Mouse (Mus musculus): ENCODE measurements around the gene Susd4.

Susd4 gene

DNA sequence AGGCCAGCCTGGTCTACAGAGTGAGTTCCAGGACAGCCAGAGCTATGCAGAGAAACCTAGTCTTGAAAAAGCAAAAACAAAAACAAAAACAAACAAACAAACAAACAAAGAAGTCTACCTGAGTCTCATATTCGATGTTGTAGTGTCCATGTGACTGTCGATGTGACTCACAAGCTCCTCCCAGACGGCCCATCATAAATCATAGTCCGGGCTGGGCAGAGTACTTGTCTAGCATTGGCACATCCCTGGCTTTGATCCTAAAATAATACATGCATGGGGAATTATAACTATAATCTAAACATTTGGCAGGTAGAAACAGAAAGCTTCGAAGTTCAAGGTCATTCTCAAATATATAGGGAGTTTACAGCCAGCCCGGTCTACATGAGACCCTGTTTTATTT lies 162.8 kb downstream of the Susd4 start:
- no peak for DNase-seq

DNA sequence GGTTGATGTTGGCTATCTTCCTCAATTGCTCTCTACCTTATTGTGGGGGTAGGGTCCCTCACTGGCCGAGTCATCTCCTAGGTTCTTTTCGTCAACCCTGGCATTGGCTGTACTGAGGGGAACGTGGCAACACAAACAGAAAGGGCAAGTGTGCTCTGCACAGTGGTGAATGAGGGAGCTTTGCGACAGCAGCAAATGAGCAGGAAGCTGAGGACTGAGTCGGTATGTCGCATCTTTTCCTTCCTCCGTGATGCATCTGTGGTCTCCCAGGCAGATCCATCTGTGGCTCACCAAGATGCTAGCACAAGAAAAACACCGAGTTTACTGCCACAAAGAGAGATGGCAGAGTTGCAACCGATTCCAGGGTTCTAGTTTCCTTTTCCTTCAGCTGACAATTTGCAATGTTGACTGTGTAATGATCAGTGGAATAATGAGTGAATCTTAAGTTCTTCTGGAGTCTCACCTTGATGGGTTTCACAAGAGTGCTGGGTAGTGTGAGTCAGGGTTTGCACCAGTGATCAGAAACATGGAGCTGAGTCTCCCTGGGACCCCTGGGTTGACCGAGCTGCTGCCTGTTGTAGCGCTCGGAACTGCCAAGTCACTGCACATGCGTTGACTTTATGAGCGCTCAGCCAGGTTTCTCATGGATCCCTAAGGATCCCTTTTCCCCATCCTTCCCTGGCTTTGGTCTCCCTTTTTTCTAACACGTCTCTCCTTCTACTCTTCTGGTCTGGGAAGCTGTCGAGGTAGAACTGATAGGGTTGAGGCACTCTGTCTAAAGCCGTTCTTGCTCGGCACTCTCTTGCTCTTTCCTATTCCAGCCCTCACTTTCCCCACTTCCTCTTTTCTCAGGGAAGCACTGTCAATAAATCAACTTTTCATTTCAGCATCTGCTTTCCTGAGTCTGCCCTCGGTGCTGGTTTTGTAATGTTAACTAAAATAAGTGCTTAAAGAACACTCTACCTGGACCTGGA lies 164.5 kb downstream of the Susd4 start:
- DNase-seq: no peak

DNA sequence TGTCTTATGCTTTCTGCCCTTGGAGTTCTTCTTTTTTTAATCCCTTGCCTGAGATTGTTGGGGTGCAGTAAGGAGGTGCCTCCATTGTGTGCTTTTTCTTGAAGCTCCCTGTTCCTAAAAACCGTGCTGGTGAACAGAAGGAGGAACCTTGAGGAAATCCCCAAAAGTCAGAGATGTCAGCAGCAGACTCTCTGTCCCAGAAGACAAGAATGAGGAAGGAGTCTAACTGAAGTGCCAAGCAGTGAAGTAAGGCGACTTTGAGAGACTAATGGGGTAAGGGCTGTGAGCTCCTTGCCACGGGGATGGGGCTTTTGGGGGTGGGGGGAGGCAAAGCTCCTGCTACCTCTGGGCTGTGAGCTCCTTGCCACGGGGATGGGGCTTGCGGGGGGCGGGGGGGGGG lies 171.8 kb downstream of the Susd4 start:
- DNase-seq: no peak

DNA sequence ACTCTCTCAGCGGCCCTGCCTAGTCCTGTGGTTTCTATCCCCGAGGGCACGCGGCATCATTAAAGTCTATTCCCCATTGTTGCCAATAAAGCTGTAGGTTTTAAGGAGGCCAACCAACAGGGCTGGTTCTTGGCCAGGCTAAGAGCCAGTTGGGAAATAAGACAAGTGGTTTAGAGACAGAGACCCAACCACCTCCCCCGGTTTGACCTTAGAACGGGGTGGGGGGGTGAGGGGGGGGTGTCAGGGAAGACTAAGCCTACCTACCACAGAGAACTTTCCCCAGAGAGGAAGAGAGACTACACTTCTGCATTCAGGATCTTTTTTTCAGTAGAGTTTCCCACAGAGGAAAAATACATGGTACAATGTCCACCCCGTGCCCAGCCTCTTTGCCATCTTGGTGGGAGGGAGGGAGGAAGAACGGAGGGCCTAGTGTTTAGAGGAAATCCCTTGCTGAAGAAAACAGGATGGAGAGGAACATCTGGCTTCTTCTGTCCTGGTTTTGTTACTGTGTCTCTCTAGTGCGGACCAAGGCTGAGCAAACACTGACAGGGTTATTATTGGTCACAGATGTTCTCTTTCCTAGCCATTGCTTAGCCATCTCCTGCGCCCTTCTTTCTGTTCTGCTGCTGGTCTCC lies 173.9 kb downstream of the Susd4 start:
- no peak for DNase-seq

DNA sequence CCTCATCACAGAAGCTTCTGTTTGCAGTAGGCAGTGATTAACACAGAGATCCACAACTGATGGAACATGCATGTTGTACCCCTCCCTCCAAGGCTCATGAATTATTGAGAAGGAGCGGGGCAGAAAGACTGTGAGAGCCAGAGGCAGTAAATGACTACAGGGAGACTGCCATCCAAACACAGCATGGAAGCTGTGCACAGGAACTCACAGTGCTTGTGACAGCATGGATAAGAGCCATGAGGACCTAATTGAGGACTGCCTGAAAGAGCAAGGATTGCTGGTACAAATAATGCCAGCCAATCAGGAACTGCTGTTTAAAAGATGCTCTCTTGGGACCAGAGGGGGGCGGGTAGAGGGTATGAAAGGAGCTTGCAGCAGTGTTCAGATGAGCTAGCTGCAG lies 178.3 kb downstream of the Susd4 start:
- DNase-seq: no peak

DNA sequence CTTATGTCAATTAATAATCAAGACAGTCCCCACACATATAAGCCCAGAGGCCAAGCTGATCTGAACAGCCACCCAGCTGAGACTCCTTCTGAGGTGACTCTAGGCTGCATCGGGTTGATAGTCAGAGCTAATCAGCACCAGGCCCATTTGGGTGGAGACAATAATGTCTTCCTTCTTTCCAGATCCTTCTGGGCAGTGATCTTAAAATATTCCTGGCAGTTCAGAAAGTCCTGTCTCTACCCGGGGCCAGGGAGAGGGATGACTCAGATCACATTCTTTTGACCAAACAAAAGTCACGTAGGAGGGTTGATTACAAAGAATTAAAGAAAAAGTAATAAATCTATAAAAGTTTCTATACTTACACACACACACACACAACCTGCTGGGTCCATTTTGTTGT lies 180.3 kb downstream of the Susd4 start:
- DNase-seq: no peak

DNA sequence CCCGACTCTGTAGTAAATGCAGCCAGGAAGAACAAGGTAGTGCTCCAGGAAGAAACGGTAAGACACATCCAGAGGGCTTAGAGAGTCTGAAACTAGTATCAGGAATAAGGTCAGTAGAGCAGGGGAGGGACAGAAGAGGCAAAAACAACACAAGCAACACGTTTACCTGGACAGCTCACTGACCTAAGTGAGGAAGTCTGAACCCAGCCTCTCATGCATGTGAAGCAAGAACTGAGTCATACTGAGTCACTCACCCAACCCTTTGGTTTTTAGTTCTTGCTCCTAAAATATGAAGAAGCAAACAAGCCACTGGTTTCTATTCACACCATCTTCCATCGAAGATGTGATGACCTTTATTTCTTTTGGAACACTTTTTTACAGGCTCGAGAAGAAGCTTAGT lies 181.0 kb downstream of the Susd4 start:
- no peak for DNase-seq

DNA sequence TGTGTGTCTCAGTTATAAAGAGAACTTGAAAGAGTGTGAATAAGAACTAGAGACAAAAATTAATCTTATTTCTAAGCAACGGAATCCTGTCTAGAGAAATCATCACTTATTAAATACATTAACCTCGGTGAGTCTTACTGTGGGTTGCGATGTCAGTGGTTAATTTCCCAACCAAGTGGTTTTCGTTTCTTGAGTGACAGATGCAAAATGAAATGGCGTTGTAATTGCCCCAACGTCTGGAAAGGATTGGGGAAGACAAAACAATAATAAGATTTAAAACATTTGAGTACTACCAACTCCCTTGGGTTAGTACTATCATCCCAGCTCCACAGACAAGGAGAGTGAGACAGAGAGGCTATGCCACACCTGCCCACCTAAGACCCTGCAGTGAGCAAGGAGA lies 181.9 kb downstream of the Susd4 start:
- DNase-seq: no peak

All from liver (tissue).